Comparison of ENCODE assay signal across 8 mouse cellular contexts in genomic region chr1:162859996-162860605, GRCm38 (mm10). TPM values are rescaled to one million over a fixed set of nuclear protein-coding genes. Genes with fewer than 3 reads are reported as not detected.
DNase-seq lines count a peak whose midpoint lies in the region; ATAC-seq lines count a peak whose summit lies in the region.

No protein-coding gene starts in this region.

- H3K4me2 ChIP-seq in liver, embryonic 11.5 days, result no peak overlapping the region
- H3K4me2 ChIP-seq in kidney, embryonic 16.5 days (replicated peaks; ENCODE audit: low read depth, low read length), result no peak overlapping the region
- no peak overlapping the region for H3K4me2 ChIP-seq in neural tube, embryonic 14.5 days (ENCODE audit: low read depth, low read length)

- H3K36me3 ChIP-seq in liver, embryonic 11.5 days (ENCODE audit: control insufficient read depth, insufficient read depth, low read length), result no peaks in the 10 kb centered on the region
- H3K36me3 ChIP-seq in kidney, embryonic 16.5 days (ENCODE audit: insufficient read depth, low read length), result no peaks in the 10 kb centered on the region
- H3K36me3 ChIP-seq in neural tube, embryonic 14.5 days (ENCODE audit: control insufficient read depth, insufficient read depth, low read length), result no peaks in the 10 kb centered on the region

- H3K4me3 ChIP-seq in liver, embryonic 11.5 days (ENCODE audit: low read depth, low read length), result no peak overlapping the region
- no peak overlapping the region for H3K4me3 ChIP-seq in kidney, embryonic 16.5 days (ENCODE audit: low read length)
- H3K4me3 ChIP-seq in neural tube, embryonic 14.5 days (ENCODE audit: low read depth, low read length), result no peak overlapping the region

- no peaks in the 10 kb centered on the region for H3K27me3 ChIP-seq in liver, embryonic 11.5 days (replicated peaks; ENCODE audit: control insufficient read depth, insufficient read depth, low read length)
- no peaks in the 10 kb centered on the region for H3K27me3 ChIP-seq in kidney, embryonic 16.5 days (ENCODE audit: insufficient read depth, low read length)
- H3K27me3 ChIP-seq in neural tube, embryonic 14.5 days (ENCODE audit: control insufficient read depth, insufficient read depth, low read length), result no peaks in the 10 kb centered on the region

- no peak overlapping the region for H3K9ac ChIP-seq in liver, embryonic 11.5 days (ENCODE audit: low read depth, low read length)
- no peak overlapping the region for H3K9ac ChIP-seq in kidney, embryonic 16.5 days (replicated peaks; ENCODE audit: low read length)
- no peak overlapping the region for H3K9ac ChIP-seq in neural tube, embryonic 14.5 days (replicated peaks; ENCODE audit: low read depth, low read length)

- 0 out of 2 replicates have a peak, but pooled peaks cover 3% of the 10 kb centered on the region for H3K4me1 ChIP-seq in liver, embryonic 11.5 days (replicated peaks; ENCODE audit: control insufficient read depth, insufficient read depth, low read length)
- peaks cover 23% of the 10 kb centered on the region; the same call in 1 of the 2 replicates for H3K4me1 ChIP-seq in kidney, embryonic 16.5 days (ENCODE audit: insufficient read depth, low read length)
- no peaks in the 10 kb centered on the region for H3K4me1 ChIP-seq in neural tube, embryonic 14.5 days (ENCODE audit: control insufficient read depth, insufficient read depth, low read length)

- H3K9me3 ChIP-seq in liver, embryonic 11.5 days (ENCODE audit: control insufficient read depth, low read length), result no peaks in the 10 kb centered on the region
- no peaks in the 10 kb centered on the region for H3K9me3 ChIP-seq in kidney, embryonic 16.5 days (ENCODE audit: low read length)
- H3K9me3 ChIP-seq in neural tube, embryonic 14.5 days (ENCODE audit: control insufficient read depth, low read length), result no peaks in the 10 kb centered on the region

- peak; percentile 18 for DNase-seq in liver, embryonic 11.5 days (ENCODE audit: low spot score)
- no peak for DNase-seq in liver
- DNase-seq in fat pad, adult 2 months (ENCODE audit: extremely low read depth, low read depth, low spot score), result peak; percentile 23
- no peak for DNase-seq in spleen, postnatal 14 days (ENCODE audit: low spot score in 2 of 2)
- DNase-seq in urinary bladder, adult 18-20 months (ENCODE audit: low spot score in 2 of 2), result no peak
- no peak for DNase-seq in cerebellum, postnatal 36 days

- H3K27ac ChIP-seq in liver, embryonic 11.5 days (ENCODE audit: low read depth, low read length), result no peak overlapping the region
- H3K27ac ChIP-seq in kidney, embryonic 16.5 days (ENCODE audit: low read length), result no peak overlapping the region
- H3K27ac ChIP-seq in neural tube, embryonic 14.5 days (ENCODE audit: low read depth, low read length), result no peak overlapping the region

- 87% methylated on average over 9 of the region's 9 CpGs for WGBS in liver, embryonic 11.5 days
- WGBS in kidney, embryonic 16.5 days, result 63% methylated on average over 9 of the region's 9 CpGs
- WGBS in neural tube, embryonic 14.5 days, result 74% methylated on average over 9 of the region's 9 CpGs

- no peak for ATAC-seq in liver, embryonic 11.5 days (replicated peaks; ENCODE audit: low FRiP score)
- ATAC-seq in kidney, embryonic 16.5 days (ENCODE audit: low FRiP score, low TSS enrichment), result peak; percentile 72
- ATAC-seq in neural tube, embryonic 14.5 days (ENCODE audit: low read depth), result 0 out of 2 replicates have a peak, but pooled peaks have one; percentile 30

RNA-seq across cellular contexts. Expression of gene Fmo1, which starts 6.3 kb away (rescaled TPM):
- 3.1 and 4.7 TPM in 2 replicates for polyA plus RNA-seq in liver, embryonic 11.5 days (2014; fragmentation: Nextera tagmentation; extraction: Ambion mirVana)
- polyA plus RNA-seq in kidney, embryonic 16.5 days (2015; fragmentation: Nextera tagmentation; extraction: Ambion mirVana), result 62.7 and 65.9 TPM in 2 replicates
- 9.1 and 21.8 TPM in 2 replicates for polyA plus RNA-seq in neural tube, embryonic 14.5 days (2014; fragmentation: Nextera tagmentation; extraction: Ambion mirVana)

RNA-seq across cellular contexts. Expression of gene Fmo2, which starts 38.4 kb away (rescaled TPM):
- polyA plus RNA-seq in liver, embryonic 11.5 days (2014; fragmentation: Nextera tagmentation; extraction: Ambion mirVana), result not detected in 2 replicates
- polyA plus RNA-seq in kidney, embryonic 16.5 days (2015; fragmentation: Nextera tagmentation; extraction: Ambion mirVana), result 6.5 and 9.3 TPM in 2 replicates
- 0.58 TPM in 1 of 2 replicates, not detected in the other for polyA plus RNA-seq in neural tube, embryonic 14.5 days (2014; fragmentation: Nextera tagmentation; extraction: Ambion mirVana)

RNA-seq across cellular contexts. Expression of gene Fmo4, which starts 46.3 kb away (rescaled TPM):
- polyA plus RNA-seq in liver, embryonic 11.5 days (2014; fragmentation: Nextera tagmentation; extraction: Ambion mirVana), result 0.34 and 0.58 TPM in 2 replicates
- 1.7 and 2.1 TPM in 2 replicates for polyA plus RNA-seq in kidney, embryonic 16.5 days (2015; fragmentation: Nextera tagmentation; extraction: Ambion mirVana)
- polyA plus RNA-seq in neural tube, embryonic 14.5 days (2014; fragmentation: Nextera tagmentation; extraction: Ambion mirVana), result 0.33 TPM in 2 replicates

Comparison
In these comparisons a context has a peak if more than half of its experiments do, and no peak if none do; other contexts are left out.
1. DNase-seq: peak in liver, embryonic 11.5 days (single experiment) and fat pad, adult 2 months (single experiment); none in liver (single experiment), spleen, postnatal 14 days (0 of 2), urinary bladder, adult 18-20 months (0 of 2) and cerebellum, postnatal 36 days (0 of 2).